Mouse (Mus musculus) lung, postnatal 14 days (tissue): ENCODE results near the gene Per1.

Experiments
- DNase-seq: peaks from one replicate; pipeline ENCODE4 v3.0.0; 2021

Per1 gene

DNA sequence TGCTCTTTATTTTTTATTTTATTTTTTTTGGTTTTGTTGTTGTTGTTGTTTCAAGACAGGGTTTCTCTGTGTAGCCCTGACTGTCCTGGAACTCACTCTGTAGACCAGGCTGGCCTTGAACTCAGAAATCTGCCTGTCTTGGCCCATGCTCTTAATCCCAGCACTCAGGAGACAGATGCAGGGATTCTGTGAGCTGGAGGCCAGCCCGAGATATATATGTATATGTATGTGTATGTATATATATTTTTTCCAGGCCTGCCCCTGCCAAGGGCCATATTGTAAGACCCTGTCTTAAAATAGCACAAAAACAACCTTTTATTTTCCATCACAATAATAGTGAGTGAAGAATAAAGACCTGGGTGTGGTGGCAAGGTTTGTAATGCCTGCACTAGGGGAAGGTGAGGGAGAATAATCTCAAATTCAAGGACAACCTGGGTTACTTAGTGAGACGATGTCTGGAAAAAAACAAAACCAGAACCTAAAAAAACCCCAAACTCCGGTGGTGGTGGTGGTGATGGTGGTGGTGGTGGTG, 29.6 kb upstream of the Per1 start:
- no peak for DNase-seq

DNA sequence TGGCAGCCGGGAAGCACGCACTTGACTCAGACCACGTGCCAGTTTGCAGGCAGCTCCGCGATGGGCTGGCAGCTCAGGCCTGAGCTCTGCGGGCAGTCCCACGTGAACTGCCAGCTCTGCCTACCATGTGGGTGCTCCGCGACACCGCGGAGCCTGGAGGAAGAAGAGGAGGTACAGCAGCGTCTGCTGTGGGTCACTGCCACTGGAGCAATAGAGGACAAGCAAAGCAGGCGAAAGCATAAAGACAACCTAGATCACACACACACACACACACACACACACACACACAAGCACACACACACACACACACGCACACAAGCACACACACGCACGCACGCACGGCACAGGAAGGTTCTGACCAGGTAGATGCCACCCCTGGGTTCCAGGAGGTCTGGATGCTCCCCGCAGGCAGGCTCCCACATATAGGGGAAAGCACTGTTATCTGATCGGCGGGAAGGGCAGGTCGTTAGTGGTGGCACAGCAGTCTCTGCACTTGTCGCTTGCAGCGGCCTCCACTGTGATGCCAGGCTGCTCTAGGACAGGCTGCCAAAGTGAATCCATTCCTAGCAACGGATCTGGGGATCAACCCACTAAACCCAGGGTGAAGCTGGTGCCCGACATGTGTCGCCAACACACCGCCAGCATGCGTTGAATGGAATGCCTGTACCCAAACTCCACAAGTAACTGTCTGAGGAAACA, 28.7 kb upstream of the Per1 start:
- DNase-seq, result no peak

DNA sequence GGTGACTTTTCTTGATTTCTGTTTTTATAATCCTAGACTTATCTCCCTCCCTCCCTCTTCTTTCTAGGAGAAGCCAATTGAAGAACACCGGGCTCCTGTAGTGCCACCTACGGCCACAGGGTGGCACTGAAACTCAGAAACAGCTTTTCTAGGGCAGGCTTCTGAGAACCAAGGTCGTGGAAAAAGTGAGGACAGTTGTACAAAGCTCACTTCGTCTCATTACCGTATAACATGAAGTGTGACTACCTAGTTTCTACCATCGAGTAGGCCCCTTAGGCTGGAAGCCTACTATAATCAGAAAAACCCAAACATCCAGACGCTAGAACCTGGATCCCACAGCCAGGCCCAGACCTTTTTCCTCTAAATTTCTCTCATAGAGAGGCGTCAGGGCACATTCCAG, 28.1 kb upstream of the Per1 start:
- DNase-seq, result peak; percentile 91

DNA sequence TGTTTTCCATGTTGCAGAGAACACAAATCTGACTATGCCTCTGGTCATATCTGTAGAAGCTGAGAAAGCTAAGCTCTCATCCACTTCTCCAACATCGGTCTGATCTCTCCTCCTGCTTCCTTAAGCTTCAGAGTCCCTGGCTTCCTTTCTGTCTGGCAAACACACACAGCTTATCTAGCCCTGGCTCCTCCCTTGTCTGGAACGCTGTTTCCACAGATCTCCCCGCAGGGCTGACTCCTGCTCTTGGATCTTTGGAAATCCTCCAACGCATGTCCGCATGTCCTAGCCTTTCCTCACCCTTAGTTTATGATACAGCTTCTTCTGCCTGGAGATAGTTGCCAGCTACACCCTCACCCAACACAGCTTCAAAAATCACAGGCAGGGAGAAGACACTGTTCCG, 27.4 kb upstream of the Per1 start:
- no peak for DNase-seq

DNA sequence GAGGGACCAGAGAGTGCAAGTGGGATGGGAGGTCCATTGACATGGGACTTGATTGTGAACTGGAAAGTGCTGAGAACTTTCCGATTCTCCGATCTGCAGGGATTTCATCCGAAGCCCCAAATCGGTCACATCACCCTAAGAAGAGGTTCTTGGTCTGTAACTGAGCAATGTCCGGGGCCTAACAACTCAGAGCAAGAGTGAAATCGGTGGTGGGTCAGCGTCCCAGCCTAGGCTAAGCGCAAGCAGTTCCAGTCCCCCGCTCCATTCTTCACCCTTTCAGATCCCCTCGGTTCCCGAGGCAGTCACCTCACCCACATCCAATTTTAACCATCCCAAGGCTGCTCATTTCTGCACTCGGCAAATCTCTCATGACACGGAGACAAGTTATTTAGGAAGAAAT, 24.9 kb upstream of the Per1 start:
- DNase-seq, result no peak

DNA sequence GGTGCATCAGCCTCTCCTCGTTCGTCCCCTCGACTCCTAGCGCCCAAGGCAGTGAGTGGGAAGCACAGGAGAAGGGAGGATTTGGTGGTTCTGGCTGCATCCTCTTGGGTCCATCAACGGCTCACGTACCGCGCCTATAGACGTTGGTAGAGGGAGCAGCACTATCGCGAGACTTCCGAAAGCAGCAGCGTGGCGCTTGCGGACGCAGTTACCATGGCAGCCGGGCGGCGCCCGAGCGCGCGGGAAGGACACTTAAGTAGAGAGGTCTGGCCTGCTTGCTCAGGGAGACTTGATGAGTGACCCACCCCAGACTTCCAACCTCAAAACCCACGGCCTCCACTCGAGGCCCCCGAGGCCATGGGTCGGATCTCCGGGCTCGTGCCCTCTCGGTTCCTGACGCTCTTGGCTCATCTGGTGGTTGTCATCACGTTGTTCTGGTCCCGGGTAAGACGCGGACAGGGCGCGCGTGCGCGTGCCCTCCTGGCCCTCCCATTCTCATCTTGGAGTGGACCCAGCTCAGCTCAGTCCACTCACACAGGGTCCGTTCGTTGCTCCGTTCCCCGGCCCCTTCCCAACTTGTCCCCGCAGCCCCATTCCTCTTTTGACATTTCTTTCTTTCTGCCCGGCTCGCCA, 24.3 kb upstream of the Per1 start, which contains the start of gene Tmem107:
Tmem107 (plus strand) TSS at position 217 of the 633 bp plus-strand sequence.
- peak; percentile 94 for DNase-seq

DNA sequence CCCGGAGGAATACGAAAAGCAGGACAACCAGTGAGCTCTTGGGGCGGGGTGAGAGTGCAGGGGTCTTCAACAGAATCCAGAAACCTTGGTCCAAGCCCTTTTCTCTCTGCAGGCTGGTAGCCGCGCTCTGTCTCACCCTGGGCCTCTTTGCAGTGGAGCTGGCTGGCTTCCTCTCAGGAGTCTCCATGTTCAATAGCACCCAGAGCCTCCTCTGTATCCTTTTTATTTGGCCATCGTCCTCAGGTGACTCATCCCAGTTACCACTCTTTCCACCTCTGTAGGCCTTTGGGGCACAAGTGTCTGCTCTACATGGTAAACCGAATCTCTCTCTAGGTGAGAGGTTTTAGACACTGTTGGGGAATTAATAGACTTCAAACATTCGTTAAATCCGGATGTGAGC, 23.8 kb upstream of the Per1 start:
- DNase-seq, result no peak

DNA sequence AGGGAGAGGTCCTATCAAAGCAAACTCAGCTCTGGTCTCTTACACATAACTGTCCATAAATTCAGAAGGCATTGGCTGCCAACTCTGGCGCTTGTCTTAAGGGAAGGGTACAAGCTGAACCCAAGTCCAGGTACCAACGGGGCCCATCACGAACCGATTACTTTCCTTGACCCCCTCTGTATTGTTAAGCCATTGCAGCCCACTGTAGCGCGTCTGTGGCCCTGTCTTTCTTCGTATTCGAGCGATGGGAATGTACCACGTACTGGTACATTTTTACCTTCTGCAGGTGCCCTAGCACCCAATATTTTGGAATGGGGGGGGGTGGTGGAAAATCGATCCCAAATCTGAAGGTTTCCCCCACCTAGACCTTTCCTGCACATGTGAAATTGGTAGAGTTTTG, 22.8 kb upstream of the Per1 start:
- DNase-seq, result no peak

DNA sequence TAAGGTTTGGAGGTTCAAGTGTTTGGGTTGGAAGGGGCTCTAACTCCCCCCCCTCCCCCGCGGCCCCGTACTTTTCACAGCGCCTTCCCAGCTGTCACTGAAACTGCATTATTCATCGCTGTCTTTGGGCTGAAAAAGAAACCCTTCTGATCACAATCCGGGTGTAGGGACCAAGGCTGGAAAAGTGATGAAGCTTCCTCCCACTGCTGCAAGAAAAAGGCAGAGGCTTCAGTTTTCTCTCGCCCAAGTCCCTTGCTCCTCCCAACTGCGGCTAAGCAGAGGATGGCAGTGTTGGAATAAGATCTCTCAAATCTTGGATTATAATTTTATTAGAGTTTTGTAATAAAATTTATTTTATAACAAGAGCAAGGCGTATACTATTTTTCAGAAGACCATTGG, 22.4 kb upstream of the Per1 start:
- DNase-seq, result no peak

DNA sequence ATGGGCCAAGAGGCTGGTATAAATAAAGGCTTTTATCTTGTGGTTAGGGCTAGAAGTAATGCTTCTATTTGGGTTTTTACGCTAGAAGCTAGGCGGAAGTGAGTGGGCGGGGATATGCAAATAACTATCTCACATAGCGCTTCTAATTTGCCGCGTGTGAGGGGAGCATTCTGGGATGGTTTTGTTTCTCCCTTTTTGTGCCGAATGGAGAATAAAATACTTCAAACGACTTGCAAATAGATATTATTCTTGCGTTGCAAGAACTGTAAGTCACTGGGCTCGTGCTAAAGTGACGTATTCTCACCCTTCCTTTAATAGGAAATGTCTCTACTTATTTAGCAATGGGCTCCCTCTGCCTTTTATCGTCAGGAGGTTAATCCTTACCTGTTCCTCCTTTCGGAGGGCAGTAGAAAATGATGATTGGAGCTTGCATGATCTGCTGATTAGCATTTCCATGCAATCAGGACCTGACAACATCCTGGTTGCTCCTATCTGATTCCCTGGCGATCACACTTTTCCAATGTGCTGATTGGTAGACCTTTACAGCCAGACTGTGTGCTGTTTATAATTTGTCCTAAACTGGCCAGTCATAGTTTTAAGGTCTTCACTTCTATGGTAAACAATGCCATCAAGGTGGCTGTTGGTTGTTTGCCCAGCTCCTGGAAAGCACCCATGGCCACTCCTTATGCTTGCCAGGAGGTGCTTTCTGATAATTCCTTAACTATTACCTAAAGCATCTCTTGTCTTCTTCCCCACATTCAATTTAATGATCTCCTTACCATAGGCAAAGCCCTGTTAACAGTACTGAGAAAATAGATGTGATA, 21.7 kb upstream of the Per1 start:
- DNase-seq, result peak; percentile 88

DNA sequence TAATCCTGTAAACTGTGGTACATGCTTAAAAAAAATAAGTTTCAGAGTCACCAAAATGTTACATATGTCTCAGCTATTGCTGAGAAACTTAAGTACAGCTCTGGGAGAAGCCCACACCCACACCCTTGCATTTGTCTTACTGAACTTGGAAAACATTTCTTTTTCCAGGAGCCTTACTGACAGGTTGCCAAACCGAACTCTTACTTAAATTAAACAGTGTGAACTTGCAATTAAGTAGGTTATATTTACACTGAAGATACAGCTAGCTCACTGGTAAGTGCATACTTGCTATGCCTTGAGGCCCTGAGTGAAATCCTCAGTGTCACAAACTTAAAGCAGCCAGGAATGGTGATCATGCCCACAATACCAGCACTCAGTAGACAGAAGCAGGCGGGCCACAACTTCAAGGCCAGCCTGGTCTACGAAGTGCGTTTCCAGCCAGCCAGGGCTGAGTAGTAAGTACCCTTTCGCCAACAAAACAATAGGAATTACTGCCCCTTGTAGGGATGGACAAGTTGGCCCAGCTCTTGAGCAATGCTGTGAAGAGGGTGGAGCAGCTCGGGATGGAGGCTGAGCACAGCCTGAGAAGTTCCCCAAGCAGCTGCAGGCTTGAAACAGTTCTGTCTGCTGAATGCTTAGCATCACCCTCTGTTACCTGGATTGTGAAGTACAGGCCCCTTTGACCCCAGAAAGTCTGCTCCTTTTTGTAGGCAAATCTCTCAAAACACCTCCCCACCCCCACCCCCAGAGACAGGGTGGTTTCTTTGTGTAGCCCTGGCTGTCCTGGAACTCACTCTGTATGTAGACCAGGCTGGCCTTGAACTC, 20.9 kb upstream of the Per1 start:
- no peak for DNase-seq

DNA sequence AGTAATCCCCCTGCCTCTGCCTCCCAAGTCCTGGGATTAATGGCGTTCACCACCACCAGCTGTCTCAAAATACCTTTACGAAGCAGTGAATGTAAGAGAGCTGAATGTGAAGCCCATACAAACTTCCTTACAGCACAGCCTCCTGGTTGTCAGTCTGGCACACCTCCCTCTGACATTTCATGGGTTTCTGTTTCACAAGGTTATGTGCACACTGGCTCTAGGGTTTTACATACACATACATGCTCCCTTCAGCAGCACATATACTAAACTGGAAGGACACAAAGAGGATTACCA, 20.3 kb upstream of the Per1 start:
- no peak for DNase-seq

DNA sequence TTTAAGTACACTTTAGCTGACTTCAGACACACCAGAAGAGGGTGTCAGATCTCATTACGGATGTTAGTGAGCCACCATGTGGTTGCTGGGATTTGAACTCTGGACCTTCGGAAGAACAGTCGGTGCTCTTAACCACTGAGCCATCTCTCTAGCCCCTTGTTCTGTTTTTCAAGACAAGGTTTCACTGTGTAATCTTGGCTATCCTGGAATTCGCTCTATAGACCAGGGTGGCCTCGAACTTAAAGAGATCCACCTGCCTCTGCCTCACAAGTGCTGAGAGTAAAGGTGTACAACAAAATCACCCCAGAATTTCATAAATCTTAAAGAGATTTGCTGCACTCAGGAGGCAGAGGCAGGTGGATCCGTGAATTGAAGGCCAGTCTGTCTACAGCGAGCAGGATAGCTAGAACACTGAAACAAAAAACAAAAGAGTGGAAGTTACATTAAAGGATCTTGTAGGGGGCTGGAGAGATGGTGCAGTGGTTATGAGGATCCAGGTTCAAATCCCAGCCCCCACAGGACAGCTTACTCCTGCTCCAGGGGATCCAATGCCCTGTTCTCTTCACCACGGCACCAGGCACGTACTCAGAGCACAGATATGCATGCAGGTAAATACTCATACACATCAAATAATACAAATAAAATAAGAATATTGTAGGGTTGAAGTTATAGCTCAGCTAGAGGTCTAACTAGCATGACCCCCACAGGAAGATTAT, 19.1 kb upstream of the Per1 start:
- DNase-seq, result no peak

DNA sequence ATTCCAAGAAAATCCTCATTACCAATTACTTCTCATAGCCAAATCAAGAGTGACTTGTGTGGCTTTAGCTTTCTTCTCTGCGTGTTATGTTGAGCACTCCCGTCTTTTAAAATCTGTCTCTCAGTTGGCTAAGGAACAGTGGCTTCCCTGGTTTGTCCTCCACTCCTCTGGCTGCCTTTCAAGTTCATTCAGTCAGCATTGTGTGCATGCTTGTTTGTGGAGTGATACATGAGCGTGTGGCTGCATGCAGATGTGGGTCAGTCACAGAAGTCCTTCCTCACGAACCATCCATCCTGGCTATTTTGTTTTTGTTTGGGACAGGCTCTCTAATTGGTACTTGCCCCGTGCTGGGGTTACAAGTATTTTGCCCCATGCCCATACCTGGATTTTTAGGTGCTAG, 18.4 kb upstream of the Per1 start:
- DNase-seq, result no peak

DNA sequence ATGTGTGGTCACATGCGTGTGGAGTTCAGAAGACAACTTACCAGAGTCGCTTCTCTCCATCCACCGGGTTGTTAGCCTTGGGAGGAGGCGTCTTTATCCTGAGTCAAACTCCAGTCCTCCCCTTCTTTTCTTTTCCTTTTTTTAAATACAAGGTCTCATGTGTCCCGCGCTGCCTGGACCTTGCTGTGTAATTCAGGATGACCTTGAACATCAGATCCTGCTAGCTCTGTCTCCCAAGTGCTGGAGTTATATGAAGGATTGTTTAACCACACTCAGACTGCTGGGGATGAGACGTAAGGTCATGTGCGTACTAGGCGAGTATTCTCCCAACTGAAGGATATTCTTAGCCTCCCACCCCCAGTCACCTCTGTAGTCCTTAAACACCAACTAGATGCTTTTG, 17.7 kb upstream of the Per1 start:
- DNase-seq, result no peak

DNA sequence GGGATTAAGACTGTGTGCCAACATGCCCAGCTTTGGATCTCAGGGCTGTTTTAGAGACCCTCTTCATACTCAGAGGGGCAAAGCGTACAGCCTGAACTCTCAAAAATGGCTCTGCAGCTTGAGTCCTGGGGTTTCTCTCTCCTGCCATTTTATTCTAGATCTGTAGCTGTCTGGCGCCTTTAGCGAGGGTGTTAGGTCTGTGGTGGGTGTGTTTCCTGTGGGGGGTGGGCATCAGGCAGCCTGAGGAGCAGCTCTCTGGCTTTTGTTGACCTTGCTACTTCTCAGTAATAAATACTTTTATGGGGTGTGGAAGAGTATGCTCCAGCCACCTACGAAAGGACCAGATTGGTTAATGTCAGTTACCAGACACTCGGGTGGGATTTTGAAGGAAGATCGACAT, 17.0 kb upstream of the Per1 start:
- no peak for DNase-seq

DNA sequence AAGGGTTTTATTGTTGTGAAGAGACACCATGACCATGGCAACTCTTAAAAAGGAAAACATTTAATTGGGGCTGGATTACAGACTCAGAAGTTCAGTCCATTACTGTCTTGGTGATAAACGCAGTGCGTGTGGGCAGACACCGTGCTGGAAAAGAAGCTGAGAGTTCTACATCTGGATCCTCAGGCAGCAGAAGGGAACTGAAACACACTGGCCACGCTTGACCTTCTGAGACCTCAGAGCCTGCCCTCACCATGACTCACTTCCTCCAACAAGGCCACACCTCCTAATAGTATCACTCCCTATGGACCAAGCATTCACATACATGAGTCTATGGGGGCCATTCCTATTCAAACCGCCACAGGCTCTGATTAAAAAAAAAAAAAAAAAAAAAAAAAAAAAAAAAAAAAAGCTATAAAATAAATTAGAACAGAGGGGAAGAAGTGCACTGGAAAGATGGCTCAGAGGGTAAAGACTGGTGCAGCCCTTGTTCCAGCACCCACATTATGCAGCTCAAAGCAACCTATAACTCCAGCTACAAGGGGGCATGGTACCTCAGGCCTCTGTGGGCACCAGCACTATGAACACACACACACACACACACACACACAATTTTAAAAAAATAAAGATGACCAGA, 16.1 kb upstream of the Per1 start:
- no peak for DNase-seq

DNA sequence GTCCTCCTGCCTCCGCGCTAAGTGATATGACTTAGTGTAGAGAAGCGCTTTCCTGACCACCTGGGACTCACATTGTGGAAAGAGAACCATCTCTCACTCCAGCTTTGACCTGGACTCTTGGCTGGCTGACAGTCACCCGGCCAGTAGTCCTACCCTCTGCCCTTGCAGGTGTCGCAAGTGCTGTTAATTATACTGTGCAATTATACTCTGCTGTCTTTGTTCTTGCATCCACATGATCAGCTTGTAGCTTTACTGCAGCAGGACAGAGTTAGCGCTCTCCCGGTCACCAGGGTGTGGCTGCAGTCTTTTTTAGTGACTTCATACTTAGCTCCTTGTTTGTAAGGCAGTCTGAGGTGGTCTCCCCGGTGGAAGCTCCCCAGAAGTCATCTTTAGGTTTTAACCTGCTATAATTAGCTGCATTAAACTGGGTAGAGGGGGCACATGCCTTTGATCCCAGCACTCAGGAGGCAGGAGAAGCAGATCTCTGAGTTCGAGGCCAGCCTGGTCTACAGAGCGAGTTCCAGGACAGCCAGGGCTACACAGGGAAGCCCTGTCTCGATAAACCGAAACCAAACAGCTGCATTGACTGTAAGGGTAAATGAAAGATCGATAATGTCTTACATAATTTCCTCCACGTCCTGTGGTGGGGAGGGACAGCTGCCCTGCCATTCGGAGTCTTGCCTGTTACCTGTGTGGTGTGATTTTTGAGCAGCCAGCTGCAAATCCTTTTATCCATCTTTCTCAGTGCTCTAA, 14.7 kb upstream of the Per1 start:
- no peak for DNase-seq

DNA sequence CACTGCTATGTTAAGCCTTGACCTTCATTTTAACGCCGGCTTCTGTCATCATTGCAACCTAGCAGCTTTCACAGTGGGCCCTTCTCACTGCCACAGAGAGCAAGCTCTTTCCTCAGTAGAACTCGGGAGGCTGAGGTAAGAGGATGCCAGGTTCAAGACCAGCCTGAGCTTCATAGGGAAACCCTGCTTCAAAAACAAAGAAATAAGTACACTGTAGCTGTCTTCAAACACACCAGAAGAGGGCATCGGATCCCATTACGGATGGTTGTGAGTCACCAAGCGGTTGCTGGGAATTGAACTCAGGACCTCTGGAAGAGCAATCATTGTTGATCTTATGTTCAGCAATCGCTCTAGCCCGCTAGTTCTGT, 14.2 kb upstream of the Per1 start:
- no peak for DNase-seq

DNA sequence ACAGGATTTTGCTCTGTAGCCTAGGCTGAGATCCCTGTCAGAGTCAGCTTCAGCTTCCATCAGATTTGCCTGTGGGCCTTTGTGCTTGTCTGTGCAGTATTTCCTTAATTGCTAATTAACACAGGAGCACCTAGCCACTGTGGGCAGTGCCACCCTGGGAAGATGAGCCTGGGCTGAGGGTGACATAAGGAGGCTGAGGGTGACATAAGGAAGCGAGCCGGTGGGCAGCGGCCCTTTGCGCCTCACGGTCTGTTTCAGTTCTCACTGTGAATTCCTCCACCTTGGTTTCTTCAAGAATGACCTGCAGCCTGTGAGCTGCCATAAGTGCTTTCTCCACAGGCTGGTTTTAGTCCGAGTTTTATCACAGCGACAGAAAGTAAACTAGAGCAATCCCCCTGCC, 13.4 kb upstream of the Per1 start:
- DNase-seq, result no peak

DNA sequence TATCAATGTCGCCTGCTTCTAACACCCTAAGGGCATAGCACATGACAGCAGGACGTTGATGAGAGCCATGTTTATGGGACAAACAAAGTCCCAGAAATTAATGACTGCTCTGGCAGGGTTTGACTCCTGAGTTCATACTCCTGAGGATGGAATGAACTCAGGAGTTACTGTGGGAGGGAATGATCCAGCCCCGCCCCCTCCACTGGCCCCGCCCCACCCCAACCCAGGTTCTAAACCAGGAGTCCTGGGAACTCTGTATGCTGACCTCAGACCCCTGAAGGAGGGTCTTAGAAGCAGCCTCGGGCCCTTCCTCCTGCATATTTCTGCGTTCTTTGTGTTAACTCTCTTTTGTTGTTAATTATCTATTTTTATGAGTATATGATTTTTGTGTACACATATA, 9.4 kb upstream of the Per1 start:
- DNase-seq, result no peak
